Mouse (Mus musculus) R1 (cell line): ENCODE measurements around the gene Gzma.
A peak's percentile ranks its signal among the peaks of the same experiment; 100 is the strongest.

Source experiments
- DNase-seq: peaks from one replicate; pipeline ENCODE4 v3.0.0-alpha.2; 2018; ENCODE audit warnings: low read depth, low spot score

The Gzma gene

GRCm38 (mm10) chr13:113046211-113046883 is 54.4 kb downstream of the Gzma start, which contains the start of gene Gpx8:
Gene Gpx8 (minus strand): TSS chr13:113046410.
- peak; percentile 75 for DNase-seq

GRCm38 (mm10) chr13:113045458-113046110 is 55.2 kb downstream of the Gzma start:
- no peak for DNase-seq

- DNase-seq = no peak
Measured at GRCm38 (mm10) chr13:113044876-113045275, 55.9 kb downstream of the Gzma start.
